Mouse (Mus musculus) hindbrain, postnatal 0 days (tissue): ENCODE measurements around the gene Hipk1. TPM values are rescaled to one million over a fixed set of nuclear protein-coding genes. Genes with fewer than 3 reads are reported as not detected.
A peak's percentile ranks its signal among the peaks of the same experiment; 100 is the strongest.
"Not testable (repeated sequence)": the region's sequence is repeated elsewhere in the genome, so short reads cannot be mapped to it uniquely, and the experiment has no call there.

Experiments used
- ATAC-seq: fragments of 200-750 bp; cut with Nextera tagmentation; 2 replicates; pipeline ENCODE4 v1.8.0; 2017; ENCODE audit warnings: mild to moderate bottlenecking, moderate TSS enrichment, moderate library complexity
- DNase-seq: peaks from one replicate; pipeline ENCODE4 v3.0.0-alpha.2; 2015; ENCODE audit warnings: low spot score
- H3K27ac ChIP-seq: fragments of 300-500 bp; sonication (generic); 2 replicates; pipeline ENCODE4 v1.5.1; 2014; ENCODE audit warnings: mild to moderate bottlenecking
- H3K27me3 ChIP-seq: fragments of 300-500 bp; sonication (generic); 2 replicates; pipeline ENCODE4 v1.6.1; 2014; ENCODE audit warnings: low read length, mixed read lengths; ENCODE audit not compliant: insufficient read depth
- H3K36me3 ChIP-seq: fragments of 300-500 bp; sonication (generic); 2 replicates; pipeline ENCODE4 v1.6.1; 2014; ENCODE audit warnings: low read length, mixed read lengths; ENCODE audit not compliant: insufficient read depth
- H3K4me1 ChIP-seq: fragments of 300-500 bp; sonication (generic); 2 replicates; pipeline ENCODE4 v1.6.1; 2014; ENCODE audit warnings: antibody characterized with exemption, low read length, mixed read lengths; ENCODE audit not compliant: insufficient read depth
- H3K4me2 ChIP-seq: fragments of 300-500 bp; sonication (generic); 2 replicates; pipeline ENCODE4 v1.6.1; 2014; ENCODE audit warnings: low read depth, mild to moderate bottlenecking, low read length, moderate library complexity, mixed read lengths
- H3K4me3 ChIP-seq: fragments of 300-500 bp; sonication (generic); 2 replicates; pipeline ENCODE4 v1.5.1; 2014; ENCODE audit warnings: low read length
- H3K9ac ChIP-seq: fragments of 300-500 bp; sonication (generic); replicated peaks from 2 replicates; pipeline ENCODE4 v1.6.1; 2014; ENCODE audit warnings: mild to moderate bottlenecking, low read length, moderate library complexity, mixed read lengths
- H3K9me3 ChIP-seq: fragments of 300-500 bp; sonication (generic); 2 replicates; pipeline ENCODE4 v1.6.1; 2016; ENCODE audit warnings: low read length, mixed read lengths
- CTCF ChIP-seq: IDR thresholded peaks from 2 replicates; pipeline ENCODE4 v1.5.1; 2016; ENCODE audit warnings: antibody characterized with exemption, control low read depth, low read depth
- WGBS: fragments of 180-500 bp; shearing (Covaris S2); extraction: QIAGEN DNeasy Blood & Tissue Kit; methylation state at CpG from one replicate; pipeline ENCODE4 v1.1.7; 2014; 5-methylcytosine and 5-hydroxymethylcytosine counted together
- polyA plus RNA-seq: library from polyadenylated mRNA; unstranded; fragments of >200 nt; fragmentation: Nextera tagmentation; extraction: Ambion mirVana; gene quantifications from 2 replicates; pipeline ENCODE4 v1.2.1, GENCODE M21; 2015
- total RNA-seq: library from RNA; depleted of rRNA; stranded (reverse); fragments of >200 nt; gene quantifications from 2 replicates; pipeline ENCODE4 v1.2.3, GENCODE M21; 2014

Hipk1 gene
- total and polyA plus RNA-seq, 2 experiments from 2014 or later = 8.1 to 59.3 TPM

DNA sequence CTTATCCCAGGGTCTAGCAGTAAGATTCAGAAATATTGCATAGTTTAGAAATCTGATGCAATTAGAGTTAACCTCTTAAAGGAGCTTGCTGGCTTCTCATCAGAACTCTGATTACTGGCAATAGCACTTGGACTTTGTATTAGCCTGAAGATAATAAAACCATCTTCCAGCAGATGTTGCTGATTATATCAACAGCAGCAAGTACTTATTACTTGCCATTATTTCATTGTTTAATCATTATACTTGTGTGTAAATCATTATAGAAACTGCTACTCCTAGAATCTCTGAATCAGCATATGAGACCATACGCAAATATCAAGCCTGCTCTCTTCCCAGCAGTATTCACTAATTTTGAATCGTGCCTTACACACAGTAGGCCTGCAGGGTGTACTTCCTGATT is 42.6 kb upstream of the Hipk1 start:
- 87% methylated on average over 2 of the region's 2 CpGs for WGBS
- H3K27ac ChIP-seq = no peak overlapping the region
- H3K9ac ChIP-seq = no peak overlapping the region
- H3K36me3 ChIP-seq = no peaks in the 10 kb centered on the region
- no peak for DNase-seq
- no peaks in the 10 kb centered on the region for H3K4me1 ChIP-seq
- no peak for TF ChIP-seq CTCF
- no peaks in the 10 kb centered on the region for H3K9me3 ChIP-seq
- H3K4me2 ChIP-seq = no peak overlapping the region
- no peak for ATAC-seq
- no peaks in the 10 kb centered on the region for H3K27me3 ChIP-seq
- H3K4me3 ChIP-seq = no peak overlapping the region

GRCm38 (mm10) chr3:103832426-103832825 is 41.1 kb upstream of the Hipk1 start, which contains the start of gene Bcl2l15:
TSS of gene Bcl2l15 (plus strand) at chr3:103832601.
- no peak within 1 kb of the TSS for H3K9ac ChIP-seq
- ATAC-seq = no peak
- no peaks in the 10 kb centered on the region for H3K4me1 ChIP-seq
- no peak within 1 kb of the TSS for H3K27ac ChIP-seq
- no peaks in the 10 kb centered on the region for H3K27me3 ChIP-seq
- no peak within 1 kb of the TSS for H3K4me2 ChIP-seq
- no peaks in the 10 kb centered on the region for H3K36me3 ChIP-seq
- H3K4me3 ChIP-seq = no peak within 1 kb of the TSS
- no peak for DNase-seq
- no peak for TF ChIP-seq CTCF
- H3K9me3 ChIP-seq = no peaks in the 10 kb centered on the region

DNA sequence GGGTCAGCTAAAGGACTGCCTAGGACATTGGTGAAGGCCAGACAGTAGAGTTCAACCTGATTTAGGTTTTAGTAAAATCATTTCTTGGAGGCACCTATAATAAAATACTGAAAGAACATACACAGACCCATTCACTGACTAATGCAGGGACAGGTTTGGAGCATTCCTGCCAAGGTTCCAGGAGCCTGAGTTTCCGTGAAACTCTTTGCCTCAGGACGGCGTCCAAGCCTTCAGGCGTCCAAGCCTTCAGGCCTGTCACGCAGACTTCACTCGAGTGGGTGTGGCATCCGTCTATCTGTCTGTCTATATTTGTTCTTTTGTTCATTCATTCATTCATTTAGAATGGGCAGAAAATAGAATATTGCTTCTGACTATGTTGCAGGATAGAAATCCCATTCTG is 39.8 kb upstream of the Hipk1 start:
- DNase-seq = no peak
- 77% methylated on average over 7 of the region's 7 CpGs for WGBS
- Histone ChIP-seq H3K4me3 (no peak overlapping the region), H3K27ac (no peak overlapping the region), H3K9ac (no peak overlapping the region), H3K4me2 (no peak overlapping the region), H3K9me3 (no peaks in the 10 kb centered on the region), H3K4me1 (no peaks in the 10 kb centered on the region), H3K36me3 (no peaks in the 10 kb centered on the region), H3K27me3 (no peaks in the 10 kb centered on the region)
- ATAC-seq = no peak
- no peak for TF ChIP-seq CTCF

- ATAC-seq = not testable (repeated sequence)
- TF ChIP-seq CTCF = peak; percentile 22
Measured at GRCm38 (mm10) chr3:103830681-103831080, 39.3 kb upstream of the Hipk1 start.

DNA sequence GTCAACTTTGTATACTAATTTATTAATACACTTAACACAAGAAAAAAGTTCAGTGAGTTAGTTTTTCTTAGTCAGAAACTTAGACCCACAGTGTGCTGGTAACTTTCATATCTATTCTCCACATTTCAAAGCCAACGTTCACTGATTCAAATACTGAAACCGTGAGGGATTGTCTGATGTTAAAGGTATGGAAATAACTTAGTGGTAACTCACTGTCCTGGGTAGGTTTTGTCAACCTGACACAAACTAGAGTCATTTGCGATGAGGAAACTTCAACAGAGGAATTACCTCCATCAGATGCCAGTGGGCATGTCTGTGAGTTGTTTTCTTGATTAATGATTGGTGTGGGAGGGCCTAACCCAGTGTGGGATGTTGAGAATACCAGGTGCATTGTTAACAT is 37.7 kb upstream of the Hipk1 start:
- no peak for TF ChIP-seq CTCF
- H3K9ac ChIP-seq = no peak overlapping the region
- whole genome bisulfite sequencing = 89% methylated on average over 3 of the region's 3 CpGs
- H3K9me3 ChIP-seq = no peaks in the 10 kb centered on the region
- no peaks in the 10 kb centered on the region for H3K4me1 ChIP-seq
- no peak overlapping the region for H3K4me2 ChIP-seq
- no peak for DNase-seq
- no peaks in the 10 kb centered on the region for H3K27me3 ChIP-seq
- ATAC-seq = no peak
- H3K27ac ChIP-seq = no peak overlapping the region
- H3K36me3 ChIP-seq = no peaks in the 10 kb centered on the region
- H3K4me3 ChIP-seq = no peak overlapping the region

More at GRCm38 (mm10) chr3:103830681-103831080, 39.3 kb upstream of the Hipk1 start:
- not testable (repeated sequence) for H3K9ac ChIP-seq, H3K4me3 ChIP-seq, H3K27ac ChIP-seq, H3K36me3 ChIP-seq, H3K4me2 ChIP-seq, H3K9me3 ChIP-seq, H3K4me1 ChIP-seq, H3K27me3 ChIP-seq, DNase-seq
- 53% methylated on average over 1 of the region's 1 CpGs for WGBS

- ATAC-seq (no peak), DNase-seq (no peak)
- H3K4me2 ChIP-seq = no peak overlapping the region
- no peak overlapping the region for H3K27ac ChIP-seq
- H3K9ac ChIP-seq = no peak overlapping the region
- H3K27me3 ChIP-seq = no peaks in the 10 kb centered on the region
- peak; percentile 13; the same call in 1 of the 2 replicates for TF ChIP-seq CTCF
- no peak overlapping the region for H3K4me3 ChIP-seq
- no peaks in the 10 kb centered on the region for H3K4me1 ChIP-seq
- H3K9me3 ChIP-seq = no peaks in the 10 kb centered on the region
- H3K36me3 ChIP-seq = peaks cover 6% of the 10 kb centered on the region; the same call in 1 of the 2 replicates
Measured at GRCm38 (mm10) chr3:103827548-103827947, 36.2 kb upstream of the Hipk1 start.

DNA sequence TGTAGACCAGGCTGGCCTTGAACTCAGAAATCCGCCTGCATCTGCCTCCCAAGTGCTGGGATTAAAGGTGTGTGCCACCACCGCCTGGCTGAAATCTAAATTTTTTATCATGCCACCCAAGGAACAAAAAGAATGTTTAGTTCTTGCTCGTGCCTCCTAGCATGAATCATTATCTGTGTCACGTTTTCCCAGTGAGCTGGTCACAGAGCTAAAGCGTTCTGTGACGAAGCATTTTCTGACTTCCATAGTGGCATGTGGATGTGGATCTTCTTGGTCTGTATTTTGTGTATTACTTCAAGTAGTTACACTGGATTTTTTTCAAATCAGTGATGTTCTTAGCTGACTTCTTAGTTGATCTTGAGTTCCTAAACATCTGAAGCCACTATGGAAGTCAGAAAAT is 19.6 kb upstream of the Hipk1 start:
- no peak overlapping the region for H3K27ac ChIP-seq
- peaks cover 7% of the 10 kb centered on the region; the same call in 1 of the 2 replicates for H3K36me3 ChIP-seq
- H3K4me3 ChIP-seq = no peak overlapping the region
- H3K27me3 ChIP-seq = no peaks in the 10 kb centered on the region
- TF ChIP-seq CTCF = no peak
- H3K9me3 ChIP-seq = no peaks in the 10 kb centered on the region
- no peak for DNase-seq
- no peak overlapping the region for H3K9ac ChIP-seq
- no peak for ATAC-seq
- peaks cover 15% of the 10 kb centered on the region for H3K4me1 ChIP-seq
- H3K4me2 ChIP-seq = no peak overlapping the region
- 91% methylated on average over 6 of the region's 6 CpGs for WGBS
